Mouse (Mus musculus): ENCODE results near the gene Tnfrsf19. TPM values are rescaled to one million over a fixed set of nuclear protein-coding genes. Genes with fewer than 3 reads are reported as not detected.

Tnfrsf19 gene
- polyA plus RNA-seq, 1 experiment from 2014 or later, result 57.2 TPM

DNA sequence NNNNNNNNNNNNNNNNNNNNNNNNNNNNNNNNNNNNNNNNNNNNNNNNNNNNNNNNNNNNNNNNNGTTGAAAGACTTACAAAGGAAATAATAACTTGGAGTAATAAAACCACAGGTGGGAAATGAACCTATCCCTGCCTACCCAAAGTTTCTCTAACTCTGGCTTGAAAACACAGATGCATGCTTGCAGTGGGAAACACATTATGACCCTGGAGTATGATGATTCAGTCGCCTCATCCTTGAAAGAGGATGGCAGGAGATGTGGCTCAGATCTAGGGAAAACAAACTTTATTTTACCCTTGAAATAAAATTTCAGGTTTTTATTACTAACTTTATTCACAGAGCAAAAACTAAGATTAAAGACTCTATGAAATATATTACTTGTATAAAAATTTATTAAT, 26.4 kb downstream of the Tnfrsf19 start:
- ATAC-seq (ENCODE audit: low FRiP score), result no peak
- peaks cover 11% of the 10 kb centered on the region; the same call in 1 of the 2 replicates for H3K27me3 ChIP-seq
- no peak overlapping the region for H3K4me3 ChIP-seq
- no peak overlapping the region for H3K9ac ChIP-seq
- 95% methylated on average over 1 of the region's 1 CpGs for WGBS
- H3K4me2 ChIP-seq (replicated peaks), result no peak overlapping the region
- H3K27ac ChIP-seq, result no peak overlapping the region
- no peaks in the 10 kb centered on the region for H3K9me3 ChIP-seq (replicated peaks)
- peaks cover 3% of the 10 kb centered on the region; the same call in 1 of the 2 replicates for H3K36me3 ChIP-seq
- H3K4me1 ChIP-seq, result peaks cover 9% of the 10 kb centered on the region

DNA sequence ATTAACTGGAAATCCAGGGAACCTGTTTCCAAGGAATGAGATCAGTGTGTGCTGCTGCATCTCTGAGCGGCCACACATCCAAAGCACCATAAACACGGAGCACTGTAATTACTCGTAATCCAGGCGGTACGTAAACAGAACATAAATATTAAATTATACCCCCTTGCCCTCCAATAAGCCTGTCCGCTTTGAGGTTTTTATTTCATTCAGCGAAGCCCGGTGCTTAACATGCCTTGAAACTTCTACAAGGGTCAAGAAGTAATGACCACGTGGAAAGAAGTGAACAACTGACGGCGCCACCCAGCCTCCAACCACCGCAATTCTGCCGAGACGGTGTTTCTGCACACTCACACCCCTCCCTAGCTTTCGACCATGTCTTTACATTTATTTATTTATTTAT, 31.7 kb downstream of the Tnfrsf19 start:
- Histone ChIP-seq H3K36me3 (no peaks in the 10 kb centered on the region), H3K4me2 (replicated peaks) (no peak overlapping the region), H3K9me3 (replicated peaks) (no peaks in the 10 kb centered on the region), H3K4me3 (no peak overlapping the region), H3K4me1 (peaks cover 21% of the 10 kb centered on the region), H3K9ac (no peak overlapping the region), H3K27me3 (peaks cover 22% of the 10 kb centered on the region; the same call in 1 of the 2 replicates), H3K27ac (no peak overlapping the region)
- no peak for ATAC-seq (ENCODE audit: low FRiP score)
- 88% methylated on average over 15 of the region's 15 CpGs for WGBS

DNA sequence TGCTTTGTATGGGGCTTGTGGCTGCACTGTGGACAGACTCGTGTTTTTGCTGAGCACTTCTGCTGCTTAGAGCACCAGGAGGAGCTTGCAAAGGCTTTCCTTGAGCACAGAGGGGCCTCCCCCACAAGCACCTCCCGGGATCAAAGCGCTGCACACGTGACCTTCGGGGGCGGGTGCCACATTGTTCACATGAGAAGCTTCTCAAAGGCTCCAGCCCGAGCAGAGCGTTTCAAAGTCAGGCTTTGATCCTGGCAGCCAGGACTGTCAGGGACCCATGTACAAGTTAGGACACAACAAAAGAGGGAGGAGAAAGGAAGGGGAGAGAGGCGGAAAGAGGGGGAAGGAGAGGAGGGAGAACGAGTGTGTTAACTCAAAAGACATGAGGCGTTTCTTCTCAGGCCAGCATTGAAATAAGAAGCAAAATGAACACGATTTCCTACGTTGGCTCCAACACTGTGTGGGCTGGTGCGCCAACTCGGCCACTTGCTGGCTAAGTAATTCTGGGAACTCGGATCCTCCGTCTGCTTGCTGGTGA, 33.8 kb downstream of the Tnfrsf19 start:
- Histone ChIP-seq H3K4me2 (replicated peaks) (peak overlapping the region; percentile 53), H3K27ac (peak overlapping the region; percentile 64), H3K4me1 (peaks cover 17% of the 10 kb centered on the region), H3K27me3 (peaks cover 22% of the 10 kb centered on the region; the same call in 1 of the 2 replicates), H3K9me3 (replicated peaks) (no peaks in the 10 kb centered on the region), H3K9ac (peak overlapping the region; percentile 4; the same call in 1 of the 2 replicates), H3K36me3 (no peaks in the 10 kb centered on the region), H3K4me3 (peak overlapping the region; percentile 19)
- ATAC-seq (ENCODE audit: low FRiP score), result peak; percentile 76
- under 1% methylated on average over 17 of the region's 17 CpGs for WGBS

DNA sequence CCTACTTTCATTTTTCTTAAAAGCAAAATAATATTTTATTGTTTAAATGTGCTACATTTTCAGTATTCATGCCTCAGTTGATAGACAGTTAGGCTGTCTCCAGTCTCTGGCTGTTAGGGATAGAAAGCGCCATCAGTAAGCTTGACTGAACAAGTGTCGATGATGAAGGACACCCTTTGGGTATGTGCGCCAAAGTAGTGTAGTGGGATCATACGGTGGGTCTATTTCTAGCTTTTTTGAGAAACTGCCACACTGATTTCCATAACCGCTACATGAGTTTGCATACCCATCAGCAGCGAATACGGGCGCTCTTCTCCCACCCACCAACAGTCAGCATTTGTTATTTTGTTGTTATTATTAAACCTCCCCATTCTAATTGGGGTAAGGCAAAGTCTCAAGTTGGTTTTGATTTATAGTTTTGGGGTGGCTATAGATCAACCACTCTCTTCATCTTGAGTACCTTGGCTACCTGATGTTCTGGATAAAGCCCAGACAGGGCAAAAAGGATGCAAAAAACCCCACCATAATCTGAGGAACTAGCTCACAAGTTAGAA, 34.6 kb downstream of the Tnfrsf19 start:
- 75% methylated on average over 8 of the region's 8 CpGs for WGBS

DNA sequence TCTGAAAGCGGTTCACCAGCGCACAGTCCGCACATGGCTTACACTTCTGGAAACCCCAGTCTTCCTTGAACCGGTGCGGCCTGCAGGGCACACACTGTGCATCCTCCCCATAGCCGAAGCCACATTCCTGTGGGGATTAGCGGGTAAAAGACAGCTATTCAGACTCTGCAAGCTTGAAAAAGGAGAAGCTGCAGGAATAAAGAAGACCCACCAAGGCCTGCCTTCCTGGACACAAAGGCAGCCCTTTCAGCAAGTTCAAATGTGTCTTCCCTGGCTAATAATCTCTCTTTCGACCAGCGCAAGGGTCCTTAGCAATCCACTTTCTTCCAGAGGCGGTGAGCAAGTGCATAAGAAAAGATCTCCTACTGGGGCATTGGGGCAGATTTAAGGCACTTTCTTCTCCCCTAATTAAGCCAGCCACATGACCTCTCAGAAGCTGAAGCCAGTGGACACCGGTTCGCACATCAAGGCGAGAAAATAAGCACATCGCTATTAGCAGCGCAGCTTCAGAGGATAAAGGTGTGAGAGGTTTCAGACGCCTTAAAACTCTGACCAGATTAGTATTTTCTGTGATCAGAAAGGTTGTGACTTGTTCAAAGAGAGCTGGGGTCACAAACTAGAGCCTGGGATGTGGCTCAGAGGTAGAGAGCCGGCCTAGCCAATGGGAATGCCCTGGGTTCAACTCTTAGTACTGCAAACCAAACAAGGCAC, 41.0 kb downstream of the Tnfrsf19 start:
- no peak overlapping the region for H3K9ac ChIP-seq
- 14% methylated on average over 17 of the region's 17 CpGs for WGBS
- H3K36me3 ChIP-seq, result no peaks in the 10 kb centered on the region
- no peak overlapping the region for H3K4me3 ChIP-seq
- peaks cover 16% of the 10 kb centered on the region for H3K4me1 ChIP-seq
- H3K27me3 ChIP-seq, result peaks cover 18% of the 10 kb centered on the region
- peak overlapping the region; percentile 12; the same call in 1 of the 2 replicates for H3K27ac ChIP-seq
- no peak overlapping the region for H3K4me2 ChIP-seq (replicated peaks)
- ATAC-seq (ENCODE audit: low FRiP score), result no peak
- no peaks in the 10 kb centered on the region for H3K9me3 ChIP-seq (replicated peaks)

More for the DNA sequence above, 34.6 kb downstream of the Tnfrsf19 start:
- H3K4me3 ChIP-seq, result no peak overlapping the region
- no peaks in the 10 kb centered on the region for H3K9me3 ChIP-seq (replicated peaks)
- ATAC-seq (ENCODE audit: low FRiP score), result no peak
- H3K4me1 ChIP-seq, result peaks cover 17% of the 10 kb centered on the region
- H3K27ac ChIP-seq, result 0 out of 2 replicates have a peak overlapping the region, but pooled peaks have one; percentile 64
- no peaks in the 10 kb centered on the region for H3K36me3 ChIP-seq
- H3K4me2 ChIP-seq (replicated peaks), result no peak overlapping the region; the same call in 1 of the 2 replicates
- H3K9ac ChIP-seq, result no peak overlapping the region
- H3K27me3 ChIP-seq, result peaks cover 19% of the 10 kb centered on the region; the same call in 1 of the 2 replicates

DNA sequence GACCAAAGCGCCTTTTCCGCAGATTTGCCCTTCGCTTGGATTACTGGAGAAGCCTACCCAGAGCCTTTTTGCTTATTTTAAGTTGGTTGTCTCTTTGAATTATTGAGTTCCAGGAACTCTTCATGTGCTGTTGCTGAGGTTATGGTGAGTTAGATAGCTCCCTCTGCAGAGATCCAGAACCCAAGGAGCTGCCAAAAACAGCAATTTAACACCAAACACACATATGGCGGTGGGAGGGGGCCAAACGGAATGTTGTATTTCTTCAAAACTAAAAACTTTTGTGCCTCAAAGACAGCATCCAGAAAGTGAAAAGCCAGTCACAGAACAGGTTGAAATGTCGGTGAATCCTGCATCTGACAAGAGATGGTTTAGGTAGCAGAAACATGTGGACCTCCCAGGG, 42.6 kb downstream of the Tnfrsf19 start:
- ATAC-seq (ENCODE audit: low FRiP score), result no peak
- no peak overlapping the region for H3K4me3 ChIP-seq
- 96% methylated on average over 6 of the region's 6 CpGs for WGBS

DNA sequence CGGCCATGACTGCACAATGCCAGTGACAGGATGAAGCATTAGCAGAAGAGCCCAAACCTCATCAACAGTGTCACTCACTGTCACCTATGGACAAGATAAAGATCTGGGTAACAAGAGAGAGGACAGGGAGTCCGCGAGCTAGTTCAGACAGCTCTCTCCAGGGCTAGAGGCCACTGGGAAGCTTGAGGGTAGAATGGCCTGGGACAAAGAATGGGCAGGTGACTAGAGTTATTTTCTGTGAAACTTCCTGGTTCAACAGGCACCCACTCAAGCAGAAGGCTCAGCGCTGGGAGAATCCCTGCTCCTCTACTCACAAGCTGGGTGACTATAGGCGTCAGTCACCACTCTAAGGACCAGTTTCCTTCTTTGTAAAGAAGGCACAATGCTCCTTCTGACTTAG, 46.2 kb downstream of the Tnfrsf19 start:
- Histone ChIP-seq H3K27ac (no peak overlapping the region), H3K27me3 (peaks cover 13% of the 10 kb centered on the region), H3K4me3 (no peak overlapping the region), H3K4me1 (peaks cover 17% of the 10 kb centered on the region), H3K9me3 (replicated peaks) (no peaks in the 10 kb centered on the region), H3K36me3 (no peaks in the 10 kb centered on the region), H3K4me2 (replicated peaks) (no peak overlapping the region), H3K9ac (no peak overlapping the region)
- ATAC-seq (ENCODE audit: low FRiP score), result no peak
- WGBS, result 81% methylated on average over 5 of the region's 5 CpGs

More for the DNA sequence above, 42.6 kb downstream of the Tnfrsf19 start:
- H3K9ac ChIP-seq, result no peak overlapping the region
- H3K27me3 ChIP-seq, result peaks cover 18% of the 10 kb centered on the region
- no peaks in the 10 kb centered on the region for H3K36me3 ChIP-seq
- no peak overlapping the region for H3K4me2 ChIP-seq (replicated peaks)
- peaks cover 16% of the 10 kb centered on the region for H3K4me1 ChIP-seq
- H3K27ac ChIP-seq, result no peak overlapping the region
- H3K9me3 ChIP-seq (replicated peaks), result no peaks in the 10 kb centered on the region

DNA sequence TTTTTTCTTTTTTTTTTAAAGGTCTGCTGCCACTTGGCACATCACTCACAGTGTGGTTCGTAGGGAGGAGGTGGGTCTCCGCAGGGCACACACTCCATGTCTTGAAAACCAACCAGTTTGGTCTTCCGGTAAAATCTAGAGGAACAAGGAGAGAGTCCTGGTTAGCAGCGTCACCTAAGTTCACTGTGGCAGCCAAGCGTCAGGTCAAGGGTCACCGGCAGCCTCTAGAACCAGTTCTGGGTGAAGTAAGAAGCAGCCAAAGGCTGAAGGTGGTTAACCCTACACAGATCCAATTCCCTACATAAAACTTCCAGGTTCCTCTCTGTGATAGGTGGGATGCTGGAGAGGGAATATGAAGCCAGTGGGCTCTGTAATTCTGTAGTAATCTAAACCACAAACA, 49.7 kb downstream of the Tnfrsf19 start:
- no peak overlapping the region for H3K9ac ChIP-seq
- no peak overlapping the region for H3K4me2 ChIP-seq (replicated peaks)
- H3K4me3 ChIP-seq, result no peak overlapping the region
- no peaks in the 10 kb centered on the region for H3K36me3 ChIP-seq
- no peaks in the 10 kb centered on the region for H3K27me3 ChIP-seq
- ATAC-seq (ENCODE audit: low FRiP score), result no peak
- peaks cover 13% of the 10 kb centered on the region for H3K4me1 ChIP-seq
- no peak overlapping the region for H3K27ac ChIP-seq
- 53% methylated on average over 6 of the region's 6 CpGs for WGBS
- no peaks in the 10 kb centered on the region for H3K9me3 ChIP-seq (replicated peaks)

DNA sequence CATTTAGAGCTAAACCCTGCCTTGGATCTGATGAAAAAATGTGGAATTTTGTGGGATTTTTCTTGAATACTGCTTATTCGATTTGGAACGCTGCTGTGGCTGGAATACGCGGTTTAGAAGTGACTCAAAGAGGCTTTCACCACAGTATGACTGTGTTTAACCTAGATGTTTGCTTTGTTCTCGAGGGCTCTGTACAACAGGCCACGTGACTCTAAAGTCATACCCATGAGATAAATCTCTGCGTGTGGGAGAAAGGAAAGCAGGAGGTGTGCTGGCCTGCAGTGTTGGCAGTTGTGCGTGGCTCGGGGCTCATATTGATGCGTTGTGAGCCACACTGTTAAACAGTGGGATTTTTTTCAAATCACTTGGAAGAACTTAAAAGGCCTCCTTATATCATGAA, 52.8 kb downstream of the Tnfrsf19 start:
- Histone ChIP-seq H3K36me3 (no peaks in the 10 kb centered on the region), H3K27ac (no peak overlapping the region), H3K4me3 (no peak overlapping the region), H3K9ac (no peak overlapping the region), H3K4me1 (peaks cover 11% of the 10 kb centered on the region), H3K4me2 (replicated peaks) (no peak overlapping the region), H3K9me3 (replicated peaks) (no peaks in the 10 kb centered on the region), H3K27me3 (no peaks in the 10 kb centered on the region)
- WGBS, result 82% methylated on average over 10 of the region's 10 CpGs
- no peak for ATAC-seq (ENCODE audit: low FRiP score)

DNA sequence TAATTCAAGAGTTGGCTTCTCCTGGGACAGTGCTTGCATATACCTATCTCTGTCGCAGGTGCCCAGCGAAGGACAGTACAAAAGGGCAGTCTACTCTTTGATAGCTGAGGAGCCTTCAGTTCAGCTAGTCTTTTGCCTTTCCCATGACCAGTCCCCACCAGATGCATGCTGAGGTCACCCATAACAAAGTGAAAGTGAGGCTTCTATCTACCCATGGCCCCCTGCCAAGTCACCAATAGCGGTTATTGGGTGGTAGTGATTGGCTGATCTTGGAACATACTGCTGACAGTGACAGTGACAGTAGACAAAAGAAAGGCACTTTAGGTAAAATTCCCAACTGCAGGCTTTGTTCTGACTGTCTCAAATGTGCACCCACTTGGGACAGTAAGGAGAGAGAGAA, 53.2 kb downstream of the Tnfrsf19 start:
- H3K27ac ChIP-seq, result no peak overlapping the region
- H3K27me3 ChIP-seq, result no peaks in the 10 kb centered on the region
- peaks cover 13% of the 10 kb centered on the region for H3K4me1 ChIP-seq
- ATAC-seq (ENCODE audit: low FRiP score), result no peak
- H3K4me3 ChIP-seq, result no peak overlapping the region
- H3K36me3 ChIP-seq, result no peaks in the 10 kb centered on the region
- H3K9ac ChIP-seq, result no peak overlapping the region
- no peak overlapping the region for H3K4me2 ChIP-seq (replicated peaks)
- no peaks in the 10 kb centered on the region for H3K9me3 ChIP-seq (replicated peaks)
- 97% methylated on average over 3 of the region's 3 CpGs for WGBS

DNA sequence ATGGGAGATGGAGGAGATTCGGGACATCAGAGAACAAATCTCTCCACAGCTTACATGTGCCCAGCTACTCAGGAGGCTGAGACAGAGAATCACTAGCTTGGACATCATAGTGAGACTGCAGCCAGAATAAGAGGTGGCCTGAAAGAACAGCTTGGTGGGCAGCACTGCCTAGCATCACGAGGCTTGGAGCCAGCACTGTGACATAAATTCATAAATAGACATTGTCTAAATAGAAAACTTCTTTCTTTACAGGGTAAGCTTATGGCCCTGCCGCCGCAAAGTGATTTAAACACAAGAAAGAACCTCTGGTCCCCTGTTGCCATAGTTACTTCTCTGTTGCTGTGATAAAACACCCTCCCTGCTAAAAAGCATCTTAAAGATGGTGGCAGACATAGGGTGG, 54.1 kb downstream of the Tnfrsf19 start:
- no peak overlapping the region for H3K9ac ChIP-seq
- H3K27ac ChIP-seq, result no peak overlapping the region
- H3K36me3 ChIP-seq, result no peaks in the 10 kb centered on the region
- H3K4me2 ChIP-seq (replicated peaks), result no peak overlapping the region
- no peak overlapping the region for H3K4me3 ChIP-seq
- WGBS, result 88% methylated on average over 4 of the region's 4 CpGs
- peaks cover 14% of the 10 kb centered on the region for H3K4me1 ChIP-seq
- H3K27me3 ChIP-seq, result no peaks in the 10 kb centered on the region
- ATAC-seq (ENCODE audit: low FRiP score), result no peak
- no peaks in the 10 kb centered on the region for H3K9me3 ChIP-seq (replicated peaks)

DNA sequence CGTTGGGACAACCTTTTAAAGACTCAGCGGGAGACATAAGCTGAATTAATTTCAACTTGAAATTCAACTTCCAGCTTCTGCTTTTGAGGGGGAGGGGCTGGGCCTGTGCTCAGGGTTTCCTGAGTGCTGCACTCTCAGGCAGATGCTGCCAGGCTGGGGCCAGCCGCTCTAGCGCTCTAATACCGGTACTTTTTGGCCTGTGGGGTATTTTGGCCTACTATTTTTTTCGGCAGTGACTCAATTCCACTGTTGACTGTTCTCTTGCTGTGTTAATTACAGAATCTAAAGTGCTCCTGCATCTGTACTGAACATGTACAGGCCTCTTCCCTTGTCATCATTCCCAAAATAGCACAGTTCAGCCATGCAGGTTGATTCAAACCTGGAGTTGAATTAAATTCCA, 58.1 kb downstream of the Tnfrsf19 start:
- Histone ChIP-seq H3K4me1 (peaks cover 13% of the 10 kb centered on the region), H3K27ac (no peak overlapping the region), H3K4me3 (no peak overlapping the region), H3K4me2 (replicated peaks) (no peak overlapping the region), H3K36me3 (no peaks in the 10 kb centered on the region), H3K27me3 (no peaks in the 10 kb centered on the region), H3K9ac (no peak overlapping the region), H3K9me3 (replicated peaks) (no peaks in the 10 kb centered on the region)
- ATAC-seq (ENCODE audit: low FRiP score), result no peak
- WGBS, result 48% methylated on average over 6 of the region's 6 CpGs
